Mouse (Mus musculus): ENCODE measurements at regions not wholly inside any gene's neighbourhood (a gene's known extent, or its start where the extent isn't known, plus 50 kb on each side); places are given as distances from the start of the nearest gene placed in this dataset.

DNA sequence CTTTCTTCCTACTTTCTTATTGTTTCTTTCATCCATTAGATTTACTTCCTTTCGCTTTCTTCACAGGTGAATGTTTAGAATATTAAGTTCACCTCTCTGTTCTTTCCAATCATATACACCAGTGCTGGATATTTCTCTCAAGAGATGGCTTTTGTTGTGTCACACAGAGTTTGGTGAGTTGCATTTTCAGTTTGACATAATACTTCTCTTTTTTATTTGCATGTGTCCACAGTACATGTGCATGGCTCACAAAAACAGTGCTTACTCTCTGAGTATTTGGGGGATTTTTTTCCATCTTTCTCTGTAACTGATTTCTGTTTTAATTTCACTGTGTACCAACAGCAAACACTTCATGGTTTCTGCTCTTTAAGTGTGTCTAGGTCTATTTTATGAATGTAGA, 274.5 kb upstream of the Erbb4 start:
- Histone ChIP-seq H3K27ac (ENCODE audit: low read length) (no peak overlapping the region), H3K9ac (ENCODE audit: low read depth, low read length) (no peak overlapping the region), H3K36me3 (ENCODE audit: control insufficient read depth, insufficient read depth) (no peaks in the 10 kb centered on the region), H3K4me2 (ENCODE audit: low read depth, low read length) (no peak overlapping the region), H3K4me1 (ENCODE audit: control insufficient read depth, low read depth, low read length) (no peaks in the 10 kb centered on the region), H3K27me3 (ENCODE audit: control insufficient read depth, insufficient read depth, low read depth, low read length) (no peaks in the 10 kb centered on the region), H3K4me3 (ENCODE audit: low read depth, low read length) (no peak overlapping the region), H3K9me3 (replicated peaks; ENCODE audit: control insufficient read depth, low read length) (no peaks in the 10 kb centered on the region; the same call in 1 of the 2 replicates)
- ATAC-seq (ENCODE audit: low read depth) = no peak
- 64% methylated on average over 1 of the region's 1 CpGs for WGBS (ENCODE audit: insufficient replicate concordance)

DNA sequence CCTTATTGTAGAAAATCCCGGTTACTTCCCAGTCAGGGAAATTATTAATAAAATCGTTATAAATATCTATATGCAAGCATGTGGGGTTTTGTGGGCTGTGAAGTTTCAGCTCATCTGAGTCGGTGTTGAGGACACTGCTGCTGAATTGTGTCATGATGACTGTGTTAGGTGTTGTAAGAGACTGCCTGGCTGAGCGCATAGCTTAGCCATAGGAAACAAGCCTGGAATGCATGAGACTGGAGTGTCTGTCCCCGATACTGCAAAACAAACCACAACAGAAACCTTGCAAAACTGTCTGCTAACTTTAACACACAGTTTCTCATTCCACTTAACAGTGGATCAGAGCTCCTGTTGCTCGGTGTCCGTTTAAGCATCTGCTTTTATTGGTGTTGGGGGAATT, 271.9 kb upstream of the Erbb4 start:
- no peak overlapping the region for H3K4me3 ChIP-seq (ENCODE audit: low read depth, low read length)
- ATAC-seq (ENCODE audit: low read depth) = no peak
- whole genome bisulfite sequencing (ENCODE audit: insufficient replicate concordance) = 63% methylated on average over 7 of the region's 7 CpGs
- no peak overlapping the region for H3K27ac ChIP-seq (ENCODE audit: low read length)
- H3K4me1 ChIP-seq (ENCODE audit: control insufficient read depth, low read depth, low read length) = no peaks in the 10 kb centered on the region
- H3K9ac ChIP-seq (ENCODE audit: low read depth, low read length) = no peak overlapping the region
- H3K27me3 ChIP-seq (ENCODE audit: control insufficient read depth, insufficient read depth, low read depth, low read length) = no peaks in the 10 kb centered on the region
- no peaks in the 10 kb centered on the region; the same call in 1 of the 2 replicates for H3K9me3 ChIP-seq (replicated peaks; ENCODE audit: control insufficient read depth, low read length)
- no peak overlapping the region for H3K4me2 ChIP-seq (ENCODE audit: low read depth, low read length)
- no peaks in the 10 kb centered on the region for H3K36me3 ChIP-seq (ENCODE audit: control insufficient read depth, insufficient read depth)

DNA sequence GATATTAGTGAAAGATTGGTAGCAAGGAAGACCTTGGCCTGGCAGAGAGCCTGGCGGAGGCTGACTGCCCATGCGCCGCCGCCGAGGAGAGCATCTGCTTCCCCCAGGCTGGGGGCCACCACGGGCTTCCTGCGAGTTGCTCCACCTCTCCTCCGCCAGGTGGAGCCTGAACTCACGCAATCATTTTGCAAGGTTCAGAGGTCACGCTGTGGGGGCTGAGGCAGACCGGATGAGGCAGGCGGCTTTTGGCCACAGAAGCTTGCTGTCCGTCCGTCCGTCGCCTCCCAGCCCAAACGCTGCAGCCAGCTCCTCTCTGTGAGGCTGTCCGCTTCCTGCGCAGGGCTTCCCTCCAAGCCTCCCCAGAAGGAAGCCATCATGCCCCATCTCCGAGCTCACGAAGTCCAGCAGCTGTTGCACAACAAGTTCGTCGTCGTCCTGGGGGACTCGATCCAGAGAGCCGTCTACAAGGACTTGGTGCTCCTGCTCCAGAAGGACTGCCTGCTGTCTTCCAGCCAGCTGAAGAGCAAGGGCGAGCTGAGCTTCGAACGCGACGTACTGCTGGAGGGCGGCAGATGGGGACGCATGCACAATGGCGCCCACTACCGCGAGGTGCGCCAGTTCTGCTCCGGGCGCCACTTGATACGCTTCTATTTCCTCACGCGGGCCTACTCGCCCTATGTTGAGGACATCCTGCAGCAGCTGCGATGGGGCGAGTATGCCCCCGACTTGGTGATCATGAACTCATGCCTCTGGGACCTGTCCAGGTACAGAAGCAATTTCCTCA, 269.3 kb upstream of the Erbb4 start:
- no peak overlapping the region for H3K27ac ChIP-seq (ENCODE audit: low read length)
- WGBS (ENCODE audit: insufficient replicate concordance) = 87% methylated on average over 46 of the region's 46 CpGs
- no peaks in the 10 kb centered on the region for H3K27me3 ChIP-seq (ENCODE audit: control insufficient read depth, insufficient read depth, low read depth, low read length)
- no peak overlapping the region for H3K9ac ChIP-seq (ENCODE audit: low read depth, low read length)
- no peak overlapping the region for H3K4me3 ChIP-seq (ENCODE audit: low read depth, low read length)
- H3K36me3 ChIP-seq (ENCODE audit: control insufficient read depth, insufficient read depth) = no peaks in the 10 kb centered on the region
- ATAC-seq (ENCODE audit: low read depth) = no peak
- no peaks in the 10 kb centered on the region for H3K4me1 ChIP-seq (ENCODE audit: control insufficient read depth, low read depth, low read length)
- no peak overlapping the region for H3K4me2 ChIP-seq (ENCODE audit: low read depth, low read length)
- H3K9me3 ChIP-seq (replicated peaks; ENCODE audit: control insufficient read depth, low read length) = no peaks in the 10 kb centered on the region; the same call in 1 of the 2 replicates

DNA sequence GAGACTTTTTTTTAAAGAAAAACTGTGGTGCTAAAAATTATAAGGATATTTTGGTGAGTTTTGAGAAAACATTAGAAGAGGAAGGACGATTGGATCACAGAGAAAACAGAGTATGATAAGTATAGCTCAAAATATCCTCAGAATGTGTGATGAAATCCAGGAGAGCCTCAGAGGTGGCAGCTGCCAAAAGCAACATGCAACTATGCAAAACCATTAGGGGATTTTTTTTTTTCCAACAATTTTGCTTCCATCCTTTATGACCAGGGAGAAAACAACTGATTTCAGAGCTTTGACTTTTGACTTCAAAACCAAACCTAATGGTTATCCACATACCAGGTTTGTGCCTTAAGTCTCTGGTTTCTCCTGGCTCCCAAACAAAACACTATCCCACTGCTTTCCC, 267.4 kb upstream of the Erbb4 start:
- WGBS (ENCODE audit: insufficient replicate concordance) = 28% methylated on average over 1 of the region's 1 CpGs
- no peak overlapping the region for H3K4me3 ChIP-seq (ENCODE audit: low read depth, low read length)

DNA sequence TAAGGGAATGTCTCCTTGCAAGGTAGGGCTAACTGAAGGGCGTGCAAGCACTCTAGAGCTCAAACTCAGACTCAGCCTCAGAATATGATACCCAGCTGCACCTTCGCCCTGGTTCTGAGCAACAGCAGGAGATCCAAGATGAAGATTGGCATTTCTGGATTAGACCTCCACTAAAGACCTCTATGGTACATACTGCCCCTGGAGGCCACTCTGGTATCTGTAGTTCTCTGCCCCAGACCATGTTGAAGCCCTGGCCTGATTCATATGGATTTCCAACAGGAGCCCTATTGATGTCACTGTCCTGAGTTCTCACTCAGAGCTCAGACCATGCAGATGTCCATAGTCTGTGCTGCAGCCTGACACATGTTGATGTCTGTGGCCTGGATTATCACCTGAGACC, 262.2 kb upstream of the Erbb4 start:
- no peak for ATAC-seq (ENCODE audit: low read depth)
- WGBS (ENCODE audit: insufficient replicate concordance) = 49% methylated on average over 2 of the region's 2 CpGs
- no peaks in the 10 kb centered on the region for H3K9me3 ChIP-seq (replicated peaks; ENCODE audit: control insufficient read depth, low read length)

More for the DNA sequence above, 267.4 kb upstream of the Erbb4 start:
- no peak for ATAC-seq (ENCODE audit: low read depth)
- H3K27me3 ChIP-seq (ENCODE audit: control insufficient read depth, insufficient read depth, low read depth, low read length) = no peaks in the 10 kb centered on the region
- no peak overlapping the region for H3K9ac ChIP-seq (ENCODE audit: low read depth, low read length)
- H3K36me3 ChIP-seq (ENCODE audit: control insufficient read depth, insufficient read depth) = no peaks in the 10 kb centered on the region
- no peak overlapping the region for H3K27ac ChIP-seq (ENCODE audit: low read length)
- no peaks in the 10 kb centered on the region; the same call in 1 of the 2 replicates for H3K9me3 ChIP-seq (replicated peaks; ENCODE audit: control insufficient read depth, low read length)
- no peaks in the 10 kb centered on the region for H3K4me1 ChIP-seq (ENCODE audit: control insufficient read depth, low read depth, low read length)
- H3K4me2 ChIP-seq (ENCODE audit: low read depth, low read length) = no peak overlapping the region

DNA sequence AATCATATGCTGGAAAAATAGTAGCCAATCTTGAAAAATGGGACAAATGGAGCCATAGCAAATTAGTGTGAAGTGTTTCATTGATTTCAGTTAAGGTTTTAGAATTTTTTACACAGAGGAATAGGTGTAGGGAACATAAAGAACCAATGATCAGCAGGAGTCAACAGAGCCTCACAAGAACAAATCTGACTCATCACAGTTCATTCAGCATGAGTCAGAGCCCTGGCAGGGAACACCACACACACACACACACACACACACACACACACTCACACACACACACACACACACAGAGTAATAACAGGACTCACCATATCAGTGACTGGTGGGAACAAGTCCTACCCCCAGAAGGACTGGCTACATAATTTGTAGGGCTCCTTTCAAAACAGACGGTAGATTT, 259.7 kb upstream of the Erbb4 start:
- no peak for ATAC-seq (ENCODE audit: low read depth)

More for the DNA sequence above, 262.2 kb upstream of the Erbb4 start:
- Histone ChIP-seq H3K9ac (ENCODE audit: low read depth, low read length) (no peak overlapping the region), H3K4me3 (ENCODE audit: low read depth, low read length) (no peak overlapping the region), H3K4me1 (ENCODE audit: control insufficient read depth, low read depth, low read length) (no peaks in the 10 kb centered on the region), H3K36me3 (ENCODE audit: control insufficient read depth, insufficient read depth) (no peaks in the 10 kb centered on the region), H3K27ac (ENCODE audit: low read length) (no peak overlapping the region), H3K4me2 (ENCODE audit: low read depth, low read length) (no peak overlapping the region), H3K27me3 (ENCODE audit: control insufficient read depth, insufficient read depth, low read depth, low read length) (no peaks in the 10 kb centered on the region)

DNA sequence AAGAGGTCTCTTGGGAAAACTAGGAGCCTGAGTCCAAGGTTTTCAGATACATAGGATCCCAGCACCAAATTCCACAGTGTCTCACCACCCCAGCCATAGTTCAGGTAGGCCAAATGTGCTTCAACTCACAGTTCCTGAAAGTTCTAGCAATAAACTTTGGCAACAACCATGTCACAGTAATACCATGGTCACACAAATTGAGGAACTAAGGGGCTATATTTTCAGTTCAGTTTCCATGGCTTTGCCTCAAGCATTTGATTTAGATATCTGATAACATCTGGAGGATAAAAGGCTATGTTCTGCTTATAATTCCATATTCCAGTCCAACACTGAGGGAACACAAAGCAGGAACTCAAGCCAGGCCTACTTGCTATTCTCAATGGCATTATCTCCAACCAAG, 256.2 kb upstream of the Erbb4 start:
- H3K4me2 ChIP-seq (ENCODE audit: low read depth, low read length) = no peak overlapping the region
- H3K9ac ChIP-seq (ENCODE audit: low read depth, low read length) = no peak overlapping the region
- H3K36me3 ChIP-seq (ENCODE audit: control insufficient read depth, insufficient read depth) = no peaks in the 10 kb centered on the region
- no peak overlapping the region for H3K27ac ChIP-seq (ENCODE audit: low read length)
- no peak overlapping the region for H3K4me3 ChIP-seq (ENCODE audit: low read depth, low read length)
- H3K27me3 ChIP-seq (ENCODE audit: control insufficient read depth, insufficient read depth, low read depth, low read length) = no peaks in the 10 kb centered on the region
- H3K9me3 ChIP-seq (replicated peaks; ENCODE audit: control insufficient read depth, low read length) = no peaks in the 10 kb centered on the region
- H3K4me1 ChIP-seq (ENCODE audit: control insufficient read depth, low read depth, low read length) = no peaks in the 10 kb centered on the region
- ATAC-seq (ENCODE audit: low read depth) = no peak

More for the DNA sequence above, 259.7 kb upstream of the Erbb4 start:
- Histone ChIP-seq H3K4me2 (ENCODE audit: low read depth, low read length) (no peak overlapping the region), H3K4me3 (ENCODE audit: low read depth, low read length) (no peak overlapping the region), H3K9ac (ENCODE audit: low read depth, low read length) (no peak overlapping the region), H3K27me3 (ENCODE audit: control insufficient read depth, insufficient read depth, low read depth, low read length) (no peaks in the 10 kb centered on the region), H3K27ac (ENCODE audit: low read length) (no peak overlapping the region), H3K4me1 (ENCODE audit: control insufficient read depth, low read depth, low read length) (no peaks in the 10 kb centered on the region), H3K36me3 (ENCODE audit: control insufficient read depth, insufficient read depth) (no peaks in the 10 kb centered on the region), H3K9me3 (replicated peaks; ENCODE audit: control insufficient read depth, low read length) (no peaks in the 10 kb centered on the region)
- 42% methylated on average over 1 of the region's 1 CpGs for WGBS (ENCODE audit: insufficient replicate concordance)

DNA sequence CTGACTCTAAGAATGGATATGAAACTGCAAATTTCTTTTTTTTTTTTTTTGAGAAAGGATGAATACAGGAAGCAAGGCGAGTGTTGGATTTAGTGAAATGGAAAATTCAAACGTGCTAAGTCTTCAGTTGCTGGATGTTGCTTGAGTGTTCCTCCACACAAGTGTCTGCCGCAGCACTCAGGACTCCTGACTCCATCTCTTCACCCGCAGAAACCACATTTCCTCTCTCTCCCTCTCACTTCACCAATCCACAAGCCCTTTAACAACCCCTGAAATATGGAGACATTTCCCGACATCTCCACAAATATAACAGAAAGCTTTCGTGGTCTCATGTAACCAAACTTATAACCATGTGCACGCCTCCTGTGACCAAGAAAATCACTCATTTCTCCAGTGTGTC, 249.7 kb upstream of the Erbb4 start:
- 21% methylated on average over 7 of the region's 7 CpGs for WGBS (ENCODE audit: insufficient replicate concordance)
- H3K36me3 ChIP-seq (ENCODE audit: control insufficient read depth, insufficient read depth) = no peaks in the 10 kb centered on the region
- H3K4me3 ChIP-seq (ENCODE audit: low read depth, low read length) = no peak overlapping the region
- H3K27ac ChIP-seq (ENCODE audit: low read length) = no peak overlapping the region
- no peak overlapping the region for H3K4me2 ChIP-seq (ENCODE audit: low read depth, low read length)
- no peaks in the 10 kb centered on the region for H3K4me1 ChIP-seq (ENCODE audit: control insufficient read depth, low read depth, low read length)
- no peak for ATAC-seq (ENCODE audit: low read depth)
- H3K9ac ChIP-seq (ENCODE audit: low read depth, low read length) = no peak overlapping the region
- no peaks in the 10 kb centered on the region for H3K9me3 ChIP-seq (replicated peaks; ENCODE audit: control insufficient read depth, low read length)
- H3K27me3 ChIP-seq (ENCODE audit: control insufficient read depth, insufficient read depth, low read depth, low read length) = no peaks in the 10 kb centered on the region

DNA sequence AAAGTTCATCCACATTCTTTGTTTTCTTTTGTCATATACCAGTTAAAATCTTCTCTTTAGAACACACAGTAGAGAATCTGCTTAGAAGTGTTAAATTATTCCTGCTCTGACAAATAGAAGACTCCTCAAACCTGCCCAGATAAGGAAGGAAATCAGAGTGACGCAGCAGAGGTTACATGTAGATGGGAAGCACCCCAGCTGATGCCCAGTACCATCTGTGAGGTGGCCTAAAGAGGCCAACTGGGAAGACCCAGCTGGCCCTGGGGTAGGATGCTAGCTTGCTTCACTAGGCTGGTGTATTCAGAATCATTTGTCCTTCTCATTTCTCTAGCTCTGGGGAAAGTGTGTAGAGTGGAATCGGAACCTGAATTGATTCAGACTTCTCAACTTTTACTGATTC, 242.6 kb upstream of the Erbb4 start:
- no peaks in the 10 kb centered on the region for H3K9me3 ChIP-seq (replicated peaks; ENCODE audit: control insufficient read depth, low read length)
- no peak overlapping the region for H3K27ac ChIP-seq (ENCODE audit: low read length)
- no peaks in the 10 kb centered on the region for H3K27me3 ChIP-seq (ENCODE audit: control insufficient read depth, insufficient read depth, low read depth, low read length)
- ATAC-seq (ENCODE audit: low read depth) = no peak
- H3K4me1 ChIP-seq (ENCODE audit: control insufficient read depth, low read depth, low read length) = no peaks in the 10 kb centered on the region
- WGBS (ENCODE audit: insufficient replicate concordance) = 75% methylated on average over 2 of the region's 2 CpGs
- no peaks in the 10 kb centered on the region for H3K36me3 ChIP-seq (ENCODE audit: control insufficient read depth, insufficient read depth)
- no peak overlapping the region for H3K9ac ChIP-seq (ENCODE audit: low read depth, low read length)
- no peak overlapping the region for H3K4me2 ChIP-seq (ENCODE audit: low read depth, low read length)
- H3K4me3 ChIP-seq (ENCODE audit: low read depth, low read length) = no peak overlapping the region
